Mouse (Mus musculus) embryo, embryonic 10.5 days (tissue): Measurements from ENCODE around the gene Sox8.

Experiments used
- DNase-seq: peaks from one replicate; pipeline ENCODE4 v3.0.0-alpha.2; 2015; ENCODE audit warnings: low spot score

Gene Sox8

DNA sequence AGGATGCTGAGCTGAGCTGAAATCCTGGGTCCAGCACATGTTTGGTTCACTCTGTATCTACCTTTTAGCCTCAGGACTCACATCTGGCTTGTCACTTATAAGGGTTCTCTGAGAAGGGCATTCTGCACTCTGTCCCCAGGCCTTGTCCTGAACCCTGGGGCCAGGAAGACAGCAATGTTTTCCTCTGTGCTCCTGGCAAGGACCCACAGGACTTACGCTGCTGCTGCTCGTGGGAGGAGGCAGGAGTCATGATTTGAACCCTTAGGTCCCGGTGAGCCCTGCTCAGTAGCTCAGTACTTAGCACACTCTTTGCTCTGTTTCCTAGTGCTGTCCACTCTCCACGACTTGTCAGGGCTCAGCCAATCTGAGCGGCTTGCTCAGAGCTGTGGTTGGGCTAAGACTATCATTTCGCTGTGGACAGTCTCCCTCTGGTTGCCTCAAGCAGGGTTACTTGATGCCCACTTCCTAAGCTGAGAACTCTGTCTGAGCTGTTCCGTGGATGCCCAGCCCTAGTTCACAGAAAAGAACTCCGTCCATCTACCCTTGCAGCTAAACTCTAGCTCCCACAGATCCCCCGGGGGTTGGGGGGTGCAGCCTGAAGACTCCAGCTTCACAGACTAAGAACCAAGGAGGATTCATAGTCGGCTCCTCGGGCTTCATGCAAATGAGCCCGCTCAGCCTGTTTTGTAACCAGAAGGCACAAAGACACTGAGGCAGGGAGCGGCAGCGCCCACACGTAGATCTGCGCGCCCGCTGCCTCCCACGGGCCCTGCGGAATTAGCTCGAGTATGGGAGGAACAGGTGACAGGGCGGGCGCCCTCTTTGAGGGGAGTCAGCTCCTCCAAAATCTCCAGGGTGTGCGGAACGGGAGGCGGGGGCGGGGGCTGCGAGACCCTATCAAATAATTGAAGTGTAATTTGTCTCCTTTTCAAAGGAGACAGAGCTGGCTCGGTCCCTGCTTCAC, 14.5 kb downstream of the Sox8 start:
- DNase-seq: peak; percentile 65

DNA sequence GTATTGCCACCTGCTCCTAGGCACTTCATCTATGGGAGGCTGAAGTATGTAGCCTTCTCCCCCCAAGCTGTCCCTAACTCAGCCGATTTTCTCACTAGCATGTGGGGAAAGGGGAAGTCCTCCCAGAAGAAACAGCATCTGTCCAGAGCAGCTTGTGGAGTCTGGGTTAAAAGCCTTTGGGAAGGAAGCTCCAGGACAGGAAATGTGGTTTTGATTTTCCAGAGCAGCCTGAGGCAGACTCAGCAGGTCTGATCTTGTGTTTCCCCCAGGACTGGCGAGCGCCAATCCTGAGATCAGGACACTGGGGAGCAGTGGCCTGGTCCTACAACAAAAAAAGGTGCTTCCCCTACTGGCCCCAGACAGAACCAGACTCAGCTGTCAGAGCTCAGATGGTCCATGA, 15.3 kb downstream of the Sox8 start:
- peak; percentile 69 for DNase-seq

DNA sequence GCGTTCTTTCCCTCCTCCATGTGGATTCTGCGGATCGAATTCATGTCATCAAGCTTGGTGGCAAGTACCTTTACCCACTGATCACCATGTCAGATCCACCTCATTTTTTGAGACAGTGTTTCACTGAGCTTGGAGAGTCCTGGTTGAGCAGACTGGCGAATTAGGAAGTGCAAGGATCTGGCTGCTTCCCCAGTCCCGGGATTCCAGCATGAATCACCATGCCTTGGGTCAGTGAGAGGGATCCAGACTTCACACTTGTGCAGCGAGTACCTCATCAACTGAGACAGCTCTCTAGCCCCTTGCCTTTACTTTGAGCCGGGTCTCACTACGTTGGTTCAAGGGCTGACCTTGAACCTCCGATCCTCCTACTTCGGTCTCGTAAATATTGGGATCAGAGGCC, 19.2 kb downstream of the Sox8 start:
- DNase-seq: no peak

DNA sequence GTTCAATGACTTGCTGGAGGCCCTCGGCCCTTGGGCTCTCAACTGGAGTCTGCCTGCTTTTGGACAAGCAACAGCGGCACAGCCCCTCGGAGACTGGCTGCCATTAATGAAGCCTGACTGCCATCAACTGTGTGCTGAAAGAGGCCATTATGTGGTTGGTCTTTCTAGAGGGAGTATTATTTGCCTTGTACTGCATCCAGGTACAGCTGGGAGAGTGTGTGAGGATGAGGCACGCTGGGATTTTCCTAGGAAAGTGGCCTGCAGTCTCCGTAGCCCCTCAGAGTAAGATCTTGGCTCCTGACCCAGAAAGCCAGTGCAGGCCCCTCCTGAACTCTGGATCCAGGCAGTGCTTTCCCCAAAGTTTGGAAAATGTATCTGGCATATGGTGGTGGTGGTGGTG, 20.5 kb downstream of the Sox8 start:
- DNase-seq: no peak

DNA sequence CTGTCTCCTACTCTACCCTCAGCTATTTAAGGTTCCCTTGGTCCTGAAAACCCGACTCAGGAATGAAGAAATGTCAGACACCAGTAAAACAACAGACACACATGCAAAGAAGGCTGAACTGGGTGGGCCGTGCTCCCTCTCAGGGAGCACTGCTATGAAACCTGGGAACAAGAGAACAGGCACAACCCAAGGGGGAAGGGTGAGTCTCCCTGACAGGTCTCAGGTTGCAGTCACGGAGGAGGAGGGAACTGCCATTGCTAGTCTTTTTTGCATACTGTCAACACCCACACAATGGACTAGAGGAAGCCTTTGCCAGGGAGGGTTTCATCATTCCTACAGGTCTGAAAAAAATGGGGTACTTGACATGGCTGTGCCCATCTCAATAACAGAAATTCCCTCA, 23.5 kb downstream of the Sox8 start:
- no peak for DNase-seq

DNA sequence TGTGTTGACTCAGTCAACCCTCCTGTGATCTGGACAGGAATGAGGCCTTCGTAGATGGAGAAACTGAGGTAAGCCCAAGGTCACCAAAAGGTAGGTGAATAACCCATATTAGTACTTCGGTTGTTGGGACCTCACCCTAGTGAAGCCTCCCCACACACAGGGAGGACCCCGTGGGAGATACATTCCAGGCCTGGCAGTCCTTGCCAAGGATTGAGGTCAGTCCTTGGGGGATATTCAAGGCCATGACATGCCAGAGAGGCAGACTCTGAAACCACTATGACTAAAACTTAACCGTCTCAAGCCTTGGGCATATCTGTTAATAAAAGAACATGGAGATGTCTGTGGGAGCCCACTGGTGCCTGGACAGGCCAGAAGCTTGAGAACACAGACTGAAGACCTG, 28.7 kb downstream of the Sox8 start:
- DNase-seq: no peak

DNA sequence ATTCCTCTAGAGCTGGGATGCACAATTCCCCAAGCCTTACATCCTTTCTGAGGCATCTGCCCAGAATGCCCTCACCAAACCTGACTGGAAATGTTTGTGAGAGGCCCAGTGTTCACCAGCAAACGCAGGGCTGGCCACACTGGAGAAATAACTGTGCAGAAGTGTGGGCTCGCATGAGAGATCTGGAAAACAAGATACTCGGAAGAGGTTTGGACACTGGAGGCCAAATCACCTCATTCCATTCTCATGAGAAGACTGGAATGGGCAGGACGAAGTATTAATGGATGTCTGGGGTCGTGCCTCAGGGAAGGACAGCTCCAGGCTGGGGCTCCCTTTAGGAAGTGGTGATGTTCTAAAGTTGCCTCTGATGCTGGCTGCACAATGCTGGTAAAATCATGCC, 29.8 kb downstream of the Sox8 start:
- DNase-seq: no peak

DNA sequence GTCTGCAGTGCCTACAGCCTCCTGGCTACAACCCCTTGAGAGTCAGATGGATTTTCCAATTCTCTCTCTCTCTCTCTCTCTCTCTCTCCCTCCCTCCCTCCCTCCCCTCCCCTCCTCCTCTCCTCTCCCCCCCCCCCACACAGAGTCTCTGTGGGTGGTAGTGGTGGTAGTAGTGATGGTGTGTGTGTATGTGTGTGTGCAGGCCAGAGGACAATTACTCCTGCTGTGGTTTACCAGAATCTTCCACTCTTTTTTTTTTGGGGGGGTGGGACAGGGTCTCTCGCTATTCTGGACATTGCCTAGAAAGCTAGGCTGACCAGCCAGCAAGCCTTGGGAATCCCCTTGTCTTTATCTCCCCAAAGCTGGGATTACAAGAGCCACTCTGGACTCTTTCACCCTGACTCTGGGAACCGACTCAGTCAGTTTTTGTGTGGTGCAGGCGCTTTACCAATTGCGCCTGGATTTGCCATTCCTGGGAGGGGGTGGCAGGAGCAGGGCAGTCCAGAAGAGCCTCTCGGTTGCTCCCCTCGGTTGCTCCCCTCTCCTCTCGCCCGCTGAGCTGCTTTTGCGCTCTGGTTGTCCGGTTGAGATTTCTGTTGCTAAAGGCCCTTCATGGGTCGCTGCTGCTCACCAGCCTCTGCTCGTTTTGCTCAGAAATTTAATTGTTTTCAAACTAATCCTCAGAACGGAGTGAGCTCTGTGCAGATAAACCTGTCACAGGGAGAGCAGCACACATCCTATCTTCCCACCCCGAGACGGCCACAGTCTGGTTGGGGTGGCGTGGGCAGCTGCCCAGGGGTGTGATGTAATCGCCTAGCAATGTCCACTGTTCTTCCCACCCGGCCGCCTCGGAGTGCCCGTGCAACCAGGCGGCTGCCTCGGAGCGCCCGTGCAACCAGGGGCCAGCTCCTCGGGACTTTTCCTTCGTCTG, 31.3 kb downstream of the Sox8 start:
- peak; percentile 27 for DNase-seq

DNA sequence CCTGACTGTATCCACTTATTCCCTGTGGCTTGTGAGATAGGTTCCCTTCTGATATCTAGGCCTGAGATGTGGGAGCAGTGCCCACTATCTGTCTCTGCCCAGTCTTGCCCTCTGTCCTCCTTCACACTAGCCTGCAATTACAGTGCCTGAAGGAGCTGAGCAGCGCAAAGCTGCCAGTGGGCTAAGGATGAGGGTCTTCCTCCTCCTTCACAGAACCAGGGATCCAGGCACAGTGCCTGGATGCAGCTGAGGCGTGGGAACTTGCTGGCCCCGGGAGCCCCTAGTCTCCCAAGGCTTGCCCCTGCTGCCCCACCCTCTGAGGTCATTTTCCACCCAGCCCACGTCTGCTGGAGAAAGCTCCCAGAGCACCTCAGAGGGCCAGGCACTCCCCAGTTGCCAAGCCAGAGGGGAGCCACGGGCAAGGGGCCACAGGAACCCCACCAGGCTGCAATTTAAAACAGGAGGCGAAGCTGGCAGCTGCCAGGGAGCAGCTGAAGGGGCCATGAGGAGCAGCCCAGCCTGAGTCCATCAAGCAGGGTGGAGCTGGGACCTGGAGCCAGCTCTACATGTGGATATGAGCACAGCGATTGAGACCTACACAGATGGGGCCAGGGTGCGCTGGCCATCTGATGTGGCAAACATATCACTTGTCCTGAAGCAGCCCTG, 40.0 kb downstream of the Sox8 start:
- no peak for DNase-seq

DNA sequence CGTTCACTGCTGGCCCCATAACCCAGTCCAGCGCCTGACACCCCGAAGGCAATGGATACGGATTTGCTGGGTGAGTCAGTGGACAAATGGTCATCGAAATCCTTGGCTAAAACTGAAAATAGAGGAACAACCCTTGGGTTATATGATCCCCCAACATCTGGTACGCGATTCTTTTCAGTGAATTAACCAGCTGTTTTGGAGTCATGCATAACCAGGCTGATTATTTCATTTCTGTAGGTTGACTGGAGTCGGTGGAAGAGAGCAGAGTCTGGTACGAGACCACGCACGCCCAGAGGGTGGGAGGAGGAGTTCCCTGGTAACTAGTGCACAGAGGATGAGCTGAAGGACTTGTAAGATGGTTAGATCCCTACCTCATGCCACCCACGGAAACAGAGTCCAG, 48.4 kb downstream of the Sox8 start:
- no peak for DNase-seq

DNA sequence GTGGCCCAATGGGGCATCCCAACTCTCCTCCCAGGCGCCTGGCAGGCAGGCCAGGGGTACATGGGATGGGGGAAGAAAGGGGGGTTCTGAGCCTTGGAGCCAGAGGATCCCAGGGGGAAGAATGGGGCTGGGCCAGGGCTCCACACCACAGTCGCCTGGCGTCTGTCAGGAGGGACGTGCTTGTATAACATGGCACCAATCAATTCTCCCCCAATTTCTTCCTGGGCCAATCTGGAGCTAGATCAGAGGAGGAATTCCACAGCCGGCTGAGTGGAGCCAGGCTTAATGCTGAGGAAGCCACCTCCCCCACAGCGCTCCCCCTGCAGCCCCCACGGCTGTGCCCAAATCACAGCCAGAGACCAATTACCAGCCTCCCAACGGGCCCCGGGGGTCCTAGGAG, 50.0 kb downstream of the Sox8 start:
- no peak for DNase-seq

DNA sequence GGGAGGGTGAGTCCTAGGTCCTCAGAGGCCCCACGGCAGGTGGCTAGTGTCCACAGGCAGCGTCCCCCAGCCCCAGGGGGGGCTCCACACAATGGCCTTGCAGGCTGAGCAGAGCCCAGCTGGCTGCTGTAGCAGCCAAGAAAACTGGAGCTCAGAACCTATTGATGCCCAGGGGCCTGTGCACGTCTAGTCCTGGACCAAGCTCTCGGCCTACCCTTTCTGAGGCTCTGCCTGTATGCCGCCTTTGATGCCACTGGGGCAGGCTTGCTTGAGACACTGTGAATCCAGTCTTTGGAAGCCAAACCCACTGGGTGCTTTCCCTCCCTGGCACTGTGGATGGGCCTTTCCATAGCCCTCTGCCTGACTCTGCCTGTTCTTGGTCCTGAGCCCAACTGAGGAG, 51.0 kb downstream of the Sox8 start:
- no peak for DNase-seq

DNA sequence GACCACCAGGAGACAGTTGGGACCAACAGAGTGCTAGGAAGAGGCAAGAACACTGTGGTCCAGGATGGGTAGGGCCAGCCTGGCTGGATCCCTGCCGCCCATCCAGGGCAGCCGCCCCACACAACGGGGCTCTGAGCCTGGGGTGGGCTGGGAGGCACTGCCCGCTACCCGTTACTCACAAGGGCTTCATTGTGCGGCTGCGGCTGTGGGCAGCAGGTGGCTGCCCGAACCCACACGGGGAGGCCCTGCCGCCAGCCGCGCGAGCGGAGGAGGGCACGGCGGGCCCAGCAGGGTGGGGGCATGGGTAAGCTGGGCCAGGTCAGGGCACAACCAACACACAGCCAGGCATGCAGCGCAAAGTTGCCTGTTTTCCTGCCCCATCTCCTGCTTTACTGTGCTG, 52.3 kb downstream of the Sox8 start:
- no peak for DNase-seq

DNA sequence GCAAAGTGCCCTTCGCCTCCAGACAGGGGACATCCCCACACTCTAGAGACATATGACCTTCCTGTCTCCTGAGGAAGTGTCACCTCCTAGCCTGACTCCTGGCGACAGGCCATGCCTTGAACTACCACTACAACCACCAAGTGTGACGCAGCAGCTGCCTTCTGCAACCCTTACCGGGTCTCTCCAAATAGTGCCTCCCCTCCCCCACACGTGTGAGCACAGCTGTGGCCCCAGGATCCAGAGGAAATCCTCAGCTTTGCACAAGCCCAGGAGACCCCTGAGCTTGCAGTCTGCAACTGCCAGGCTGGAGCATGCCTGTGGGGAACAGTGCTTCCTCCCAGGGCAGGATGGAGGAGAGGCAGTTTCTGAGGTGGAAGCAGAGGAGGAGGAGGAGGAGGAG, 54.2 kb downstream of the Sox8 start:
- DNase-seq: no peak
